Mouse (Mus musculus) ES-Bruce4 (cell line): ENCODE data around the gene Adamts10.

Experiments used
- EP300 ChIP-seq: IDR thresholded peaks from 2 replicates; pipeline ENCODE4 v1.6.1; 2011; ENCODE audit warnings: low read depth, low read length; ENCODE audit not compliant: insufficient read depth
- POLR2A ChIP-seq: IDR thresholded peaks from one replicate; pipeline ENCODE4 v1.8.1; 2011; ENCODE audit warnings: low read length; ENCODE audit not compliant: insufficient read depth

- TF ChIP-seq POLR2A (no peak), EP300 (no peak)
Observed at GRCm38 (mm10) chr17:33552964-33553363, 29.0 kb downstream of the Adamts10 start.
